Mouse (Mus musculus) v-Abl transformed pro-B cells (cell line): ENCODE measurements at regions not wholly inside any gene's neighbourhood (a gene's known extent, or its start where the extent isn't known, plus 50 kb on each side); places are given as distances from the start of the nearest gene placed in this dataset.

ENCODE experiments used
- in situ Hi-C, 2 experiments: fragments of 400-800 bp; cut with MboI; formaldehyde crosslinking; loops; one replicate each; pipeline ENCODE4 v1.15.1; 2025; ENCODE audit not compliant: unreplicated experiment in 2 of 2

- in situ Hi-C loops = no loop called here
Observed at GRCm38 (mm10) chr14:120652034-120652433, 173.8 kb downstream of the Rap2a start.

- in situ Hi-C loops = no loop called here
Observed at GRCm38 (mm10) chr14:120660321-120660781, 182.1 kb downstream of the Rap2a start.

- in situ Hi-C loops = no loop called here
Observed at GRCm38 (mm10) chr14:120661111-120661510, 182.9 kb downstream of the Rap2a start.

GRCm38 (mm10) chr14:120669665-120670064 lies 191.4 kb downstream of the Rap2a start:
- in situ Hi-C loops = no loop called here

GRCm38 (mm10) chr14:120675752-120676151 lies 197.5 kb downstream of the Rap2a start:
- in situ Hi-C loops = no loop called here

- in situ Hi-C loops = no loop called here
Observed at GRCm38 (mm10) chr14:120678533-120678932, 200.3 kb downstream of the Rap2a start.

- in situ Hi-C loops = no loop called here
Observed at GRCm38 (mm10) chr14:120679072-120679471, 200.8 kb downstream of the Rap2a start.

- in situ Hi-C loops = no loop called here
Observed at GRCm38 (mm10) chr14:120680272-120680671, 202.0 kb downstream of the Rap2a start.

GRCm38 (mm10) chr14:120685263-120685662 lies 207.0 kb downstream of the Rap2a start:
- in situ Hi-C loops = no loop called here

- in situ Hi-C loops = no loop called here
Observed at GRCm38 (mm10) chr14:120685877-120686276, 207.6 kb downstream of the Rap2a start.

- in situ Hi-C loops = no loop called here
Observed at GRCm38 (mm10) chr14:120686751-120687150, 208.5 kb downstream of the Rap2a start.

GRCm38 (mm10) chr14:120699378-120699777 lies 211.6 kb upstream of the Ipo5 start:
- in situ Hi-C loops = no loop called here

- in situ Hi-C loops = no loop called here
Observed at GRCm38 (mm10) chr14:120705301-120705801, 205.7 kb upstream of the Ipo5 start.

- in situ Hi-C loops = no loop called here
Observed at GRCm38 (mm10) chr14:120710782-120711181, 200.2 kb upstream of the Ipo5 start.

- in situ Hi-C loops = no loop called here
Observed at GRCm38 (mm10) chr14:120720464-120721445, 190.3 kb upstream of the Ipo5 start.

GRCm38 (mm10) chr14:120721593-120722461 lies 189.2 kb upstream of the Ipo5 start:
- in situ Hi-C loops = no loop called here

- in situ Hi-C loops = no loop called here
Observed at GRCm38 (mm10) chr14:120722546-120723112, 188.4 kb upstream of the Ipo5 start.

GRCm38 (mm10) chr14:120728107-120728506 lies 182.9 kb upstream of the Ipo5 start:
- in situ Hi-C loops = no loop called here

- in situ Hi-C loops = no loop called here
Observed at GRCm38 (mm10) chr14:120730226-120730625, 180.8 kb upstream of the Ipo5 start.

GRCm38 (mm10) chr14:120731679-120732281 lies 179.2 kb upstream of the Ipo5 start:
- in situ Hi-C loops = no loop called here
